Mouse (Mus musculus): ENCODE measurements around the gene H2-Ob.

GRCm38 (mm10) chr17:34287648-34288047 lies 48.9 kb downstream of the H2-Ob start, which contains the start of gene H2-Aa:
- TF ChIP-seq CTCF (IDR thresholded peaks at IDR 0.05; ENCODE audit: extremely low read depth, insufficient read depth, low read length) (no peak), POLR2A (IDR thresholded peaks at IDR 0.05; ENCODE audit: extremely low read depth, insufficient read depth, low read length) (no peak)

All from cortical plate, adult 2 months (tissue).